ENCODE assay signal across 14 mouse cellular contexts in genomic region chr4:126756766-126757165, GRCm38 (mm10). TPM values are rescaled to one million over a fixed set of nuclear protein-coding genes. Genes with fewer than 3 reads are reported as not detected.
DNase-seq lines count a peak whose midpoint lies in the region; ATAC-seq lines count a peak whose summit lies in the region.
"Had no signal": no experiment of that assay in that cellular context is flagged by ENCODE, and none has a peak within 500 bp of the region (broad histone marks: within the 10 kb centered on the region; RNA-seq: fewer than 3 reads in every experiment).

No protein-coding gene starts in this region.

- ATAC-seq in hindbrain, embryonic 14.5 days (ENCODE audit: low FRiP score), result no peak

- DNase-seq in heart, postnatal 10 days, result peak; percentile 56 to 62
- no peak for DNase-seq in heart, adult 11 months
- DNase-seq in lung, postnatal 10 days, result peak; percentile 42
- DNase-seq in lung, postnatal 25 days (ENCODE audit: low spot score), result no peak
- DNase-seq in brain, adult 2 months (ENCODE audit: low read depth, low spot score), result peak; percentile 95
- peak; percentile 77 to 80 for DNase-seq in kidney, postnatal 25 days
- DNase-seq in hindbrain, embryonic 14.5 days (ENCODE audit: low spot score), result no peak
- no peak for DNase-seq in left cerebral cortex, postnatal 36 days (ENCODE audit: low spot score in 2 of 2)
- DNase-seq: liver; thymus, postnatal 14 days had no signal

- H3K4me1 ChIP-seq in hindbrain, embryonic 14.5 days (replicated peaks; ENCODE audit: control insufficient read depth, insufficient read depth, low read length), result peaks cover 15% of the 10 kb centered on the region

- no peak overlapping the region for H3K9ac ChIP-seq in hindbrain, embryonic 14.5 days
- H3K9ac ChIP-seq: embryonic facial prominence, embryonic 12.5 days; heart, embryonic 15.5 days; neural tube, embryonic 12.5 days had no signal

- intact Hi-C loops in heart, postnatal 10 days (cut with DNase I), result no loop called here
- intact Hi-C loops in left cerebral cortex, postnatal 36 days (cut with DNase I), result no loop called here

- H3K9me3 ChIP-seq in hindbrain, embryonic 14.5 days (ENCODE audit: control insufficient read depth, low read length), result no peaks in the 10 kb centered on the region
- H3K9me3 ChIP-seq: embryonic facial prominence, embryonic 12.5 days; heart, embryonic 15.5 days; neural tube, embryonic 12.5 days had no signal

- H3K27me3 ChIP-seq in hindbrain, embryonic 14.5 days (ENCODE audit: control insufficient read depth, insufficient read depth, low read length), result no peaks in the 10 kb centered on the region
- H3K27me3 ChIP-seq: embryonic facial prominence, embryonic 12.5 days; heart, embryonic 15.5 days; neural tube, embryonic 12.5 days had no signal

- WGBS in hindbrain, embryonic 14.5 days, result 73% methylated on average over 4 of the region's 4 CpGs

- no peak overlapping the region for H3K27ac ChIP-seq in hindbrain, embryonic 14.5 days
- H3K27ac ChIP-seq: embryonic facial prominence, embryonic 12.5 days; heart, embryonic 15.5 days; neural tube, embryonic 12.5 days had no signal

- H3K4me2 ChIP-seq in hindbrain, embryonic 14.5 days (replicated peaks), result no peak overlapping the region
- H3K4me2 ChIP-seq: embryonic facial prominence, embryonic 12.5 days; heart, embryonic 15.5 days; neural tube, embryonic 12.5 days had no signal

- no peak overlapping the region for H3K4me3 ChIP-seq in hindbrain, embryonic 14.5 days (replicated peaks; ENCODE audit: low read length)
- H3K4me3 ChIP-seq: embryonic facial prominence, embryonic 12.5 days; heart, embryonic 15.5 days; neural tube, embryonic 12.5 days had no signal

- H3K36me3 ChIP-seq in hindbrain, embryonic 14.5 days (replicated peaks; ENCODE audit: control insufficient read depth, insufficient read depth), result peaks cover 24% of the 10 kb centered on the region

RNA-seq across cellular contexts. Expression of gene AU040320, which starts 3.4 kb away (rescaled TPM):
- 10 to 100 TPM; 26.2 to 31.6 TPM for total RNA-seq in heart, postnatal 10 days (2021)
- 37.3 and 42.6 TPM in 2 replicates for polyA plus RNA-seq in hindbrain, embryonic 14.5 days (2014; fragmentation: Nextera tagmentation; extraction: Ambion mirVana)
- total RNA-seq in left cerebral cortex, postnatal 36 days (2021), result 10 to 100 TPM; 53.7 to 56.7 TPM

RNA-seq across cellular contexts. Expression of gene Ncdn, which starts 3.5 kb away (rescaled TPM):
- total RNA-seq in heart, postnatal 10 days (2021), result 10 to 100 TPM; 15.3 to 17.2 TPM
- 116 and 123 TPM in 2 replicates for polyA plus RNA-seq in hindbrain, embryonic 14.5 days (2014; fragmentation: Nextera tagmentation; extraction: Ambion mirVana)
- total RNA-seq in left cerebral cortex, postnatal 36 days (2021), result 100 to 1,000 TPM; 924 to 951 TPM

RNA-seq across cellular contexts. Expression of gene Tfap2e, which starts 20.7 kb away (rescaled TPM):
- not detected for total RNA-seq in heart, postnatal 10 days (2021)
- 0.48 and 0.54 TPM in 2 replicates for polyA plus RNA-seq in hindbrain, embryonic 14.5 days (2014; fragmentation: Nextera tagmentation; extraction: Ambion mirVana)
- total RNA-seq in left cerebral cortex, postnatal 36 days (2021), result not detected
- polyA plus RNA-seq: embryonic facial prominence, embryonic 12.5 days; heart, embryonic 15.5 days; large intestine, adult 2 months had no signal

Comparison
In these comparisons a context has a peak if more than half of its experiments do, and no peak if none do; other contexts are left out.
1. DNase-seq: peak in heart, postnatal 10 days (2 of 2), lung, postnatal 10 days (single experiment), brain, adult 2 months (single experiment) and kidney, postnatal 25 days (2 of 2); none in heart, adult 11 months (single experiment), lung, postnatal 25 days (single experiment), hindbrain, embryonic 14.5 days (single experiment) and left cerebral cortex, postnatal 36 days (0 of 2).
2. RNA of gene Ncdn, which starts 3.5 kb away (total RNA-seq): 924 to 951 TPM in left cerebral cortex, postnatal 36 days; 15.3 to 17.2 TPM in heart, postnatal 10 days; every median in the first group is over 10 times any median in the second.